Mouse (Mus musculus) erythroblast, embryonic 14.5 days (primary cell): ENCODE data around the gene Eif4h.

Experiments
- GATA1 ChIP-seq: IDR thresholded peaks from 2 replicates; pipeline ENCODE4 v1.6.1; 2012; ENCODE audit warnings: low read length, inconsistent platforms, mixed read lengths
- TAL1 ChIP-seq: IDR thresholded peaks from 3 replicates; pipeline ENCODE4 v1.6.1; 2012; ENCODE audit warnings: low read length, inconsistent platforms, mixed read lengths

DNA sequence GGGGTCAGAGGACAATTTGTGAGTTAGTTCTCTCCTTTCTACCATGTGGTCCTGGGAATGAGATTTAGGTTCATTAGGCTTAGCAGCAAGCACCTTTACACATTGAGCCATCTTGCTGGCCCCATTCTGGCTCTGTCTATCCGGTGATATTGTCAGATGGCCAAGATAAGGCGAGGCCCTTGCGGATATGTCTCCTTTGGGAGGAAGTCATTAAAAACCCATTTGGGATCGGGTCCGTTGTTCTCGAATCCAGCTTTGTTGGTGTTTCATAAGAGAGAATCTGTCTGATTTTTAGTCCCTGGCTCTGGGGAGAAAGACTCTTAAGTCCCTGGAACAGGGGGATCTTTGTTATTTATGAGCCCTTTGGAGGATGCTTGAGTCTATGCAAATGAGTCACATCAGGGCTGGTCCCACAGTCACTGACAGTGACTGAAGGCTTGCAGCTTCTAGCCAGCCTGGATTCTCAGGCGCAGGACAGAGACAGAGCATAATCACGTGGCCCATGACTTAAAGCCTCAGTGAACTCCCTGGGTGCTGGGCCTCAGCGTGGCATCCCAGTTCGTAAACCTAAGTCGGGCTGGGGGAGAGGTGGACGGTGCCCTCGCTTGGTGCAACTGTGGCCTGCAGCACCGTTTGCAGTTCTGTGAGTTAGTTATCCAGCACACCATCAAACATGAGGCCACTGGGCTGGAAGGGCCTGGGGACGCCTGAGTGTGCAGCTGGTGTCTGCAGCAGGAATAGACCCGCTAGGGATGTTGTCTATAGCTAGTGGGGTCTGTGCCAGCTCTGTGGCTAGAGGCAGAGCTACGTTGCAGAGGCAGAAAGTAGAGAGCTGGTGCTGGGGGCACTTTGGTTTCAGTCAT lies 32.3 kb upstream of the Eif4h start:
- TF ChIP-seq TAL1 = no peak
- no peak for TF ChIP-seq GATA1
